Mouse (Mus musculus) heart, embryonic 10.5 days (tissue): ENCODE data around the gene Slc39a2. TPM values are rescaled to one million over a fixed set of nuclear protein-coding genes. Genes with fewer than 3 reads are reported as not detected.
"Not testable (repeated sequence)": the region's sequence is repeated elsewhere in the genome, so short reads cannot be mapped to it uniquely, and the experiment has no call there.

Experiments
- DNase-seq: peaks from one replicate; pipeline ENCODE4 v3.0.0-alpha.2; 2017; ENCODE audit warnings: low spot score
- H3K27ac ChIP-seq: fragments of 300-500 bp; sonication (generic); 2 replicates; pipeline ENCODE4 v1.5.1; 2016; ENCODE audit warnings: mild to moderate bottlenecking
- H3K27me3 ChIP-seq: fragments of 300-500 bp; sonication (generic); 2 replicates; pipeline ENCODE4 v1.6.1; 2016; ENCODE audit warnings: mild to moderate bottlenecking; ENCODE audit not compliant: poor library complexity, insufficient read depth, severe bottlenecking
- H3K36me3 ChIP-seq: fragments of 300-500 bp; sonication (generic); 2 replicates; pipeline ENCODE4 v1.6.1; 2016; ENCODE audit warnings: mild to moderate bottlenecking, moderate library complexity
- H3K4me1 ChIP-seq: fragments of 300-500 bp; sonication (generic); 2 replicates; pipeline ENCODE4 v1.6.1; 2016; ENCODE audit warnings: mild to moderate bottlenecking
- H3K4me3 ChIP-seq: fragments of 300-500 bp; sonication (generic); 2 replicates; pipeline ENCODE4 v1.5.1; 2016; ENCODE audit warnings: mild to moderate bottlenecking, moderate library complexity
- H3K9me3 ChIP-seq: fragments of 300-500 bp; sonication (generic); 2 replicates; pipeline ENCODE4 v1.6.1; 2016; ENCODE audit warnings: mild to moderate bottlenecking, moderate library complexity
- WGBS: fragments of 180-500 bp; shearing (Covaris S2); methylation state at CpG from one replicate; pipeline ENCODE4 v1.1.7; 2016; 5-methylcytosine and 5-hydroxymethylcytosine counted together
- polyA plus RNA-seq: library from polyadenylated mRNA; unstranded; fragments of >200 nt; fragmentation: Nextera tagmentation; extraction: Ambion mirVana; gene quantifications from 2 replicates; pipeline ENCODE4 v1.2.1, GENCODE M21; 2016

Slc39a2 gene
- polyA plus RNA-seq: 0.53 and 0.63 TPM in 2 replicates

DNA sequence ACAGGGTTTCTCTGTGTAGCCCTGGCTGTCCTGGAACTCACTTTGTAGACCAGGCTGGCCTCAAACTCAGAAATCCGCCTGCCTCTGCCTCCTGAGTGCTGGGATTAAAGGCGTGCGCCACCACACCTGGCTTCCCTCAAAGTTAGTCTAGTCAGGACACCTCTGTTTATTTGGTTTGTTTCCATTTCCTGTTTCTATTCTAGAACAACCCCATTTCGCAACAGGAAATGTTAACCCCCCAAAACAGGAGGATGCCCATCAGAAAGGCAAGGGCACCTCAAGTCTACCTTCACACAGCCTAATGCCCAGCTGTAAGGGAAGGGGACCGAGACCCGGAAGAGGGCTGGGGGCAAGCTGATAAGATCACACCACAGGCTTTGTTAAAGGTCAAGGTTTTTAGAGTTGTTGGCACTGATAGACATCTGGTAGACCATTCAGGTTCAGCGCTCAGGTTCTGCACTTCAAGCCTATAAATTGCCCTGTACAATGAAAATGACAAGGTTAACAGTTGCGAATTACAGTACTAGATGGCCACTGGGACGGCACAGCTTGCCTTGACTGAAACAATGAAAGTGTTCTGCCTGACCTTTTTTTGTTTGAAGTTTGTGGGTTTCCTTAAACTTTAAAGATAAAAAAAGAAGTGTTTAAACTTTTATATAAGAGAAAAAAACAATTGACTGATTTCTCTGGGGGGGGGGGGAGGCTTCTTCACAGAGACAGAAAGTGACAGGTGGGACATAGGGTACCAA, at the start of gene Slc39a2:
Slc39a2 (plus strand) TSS at position 699 of the 749 bp plus-strand sequence.
- Histone ChIP-seq H3K4me3 (no peak within 1 kb of the TSS), H3K9me3 (no peaks in the 10 kb centered on the region), H3K36me3 (peaks cover 50% of the 10 kb centered on the region)

DNA sequence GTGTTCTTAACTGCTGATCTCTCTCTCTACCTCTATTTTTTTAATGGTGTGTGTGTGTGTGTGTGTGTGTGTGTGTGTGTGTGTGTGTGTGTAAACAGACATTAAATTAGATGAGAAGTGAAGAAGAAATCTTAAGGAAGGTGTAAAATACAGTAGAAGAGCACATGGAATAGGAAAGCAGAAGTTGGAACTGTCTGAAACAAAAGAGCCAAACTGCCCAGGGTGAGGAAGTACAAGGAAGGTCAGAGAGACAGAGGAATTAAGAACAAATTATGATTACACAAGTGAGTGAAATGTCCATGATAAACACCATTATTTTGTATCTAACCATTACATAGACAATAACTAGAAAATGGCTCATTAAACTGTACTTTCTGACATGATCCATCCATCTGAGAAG, 48.8 kb upstream of the Slc39a2 start:
- DNase-seq: no peak
- Histone ChIP-seq H3K36me3 (no peaks in the 10 kb centered on the region), H3K27me3 (0 out of 2 replicates have a peak, but pooled peaks cover 5% of the 10 kb centered on the region), H3K4me3 (no peak overlapping the region), H3K9me3 (no peaks in the 10 kb centered on the region), H3K4me1 (no peaks in the 10 kb centered on the region), H3K27ac (no peak overlapping the region)

More for the DNA sequence above, at the start of gene Slc39a2:
- no peaks in the 10 kb centered on the region for H3K27me3 ChIP-seq
- peaks cover 14% of the 10 kb centered on the region for H3K4me1 ChIP-seq
- H3K27ac ChIP-seq: no peak within 1 kb of the TSS
- WGBS: 90% methylated on average over 9 of the region's 9 CpGs
- no peak for DNase-seq

DNA sequence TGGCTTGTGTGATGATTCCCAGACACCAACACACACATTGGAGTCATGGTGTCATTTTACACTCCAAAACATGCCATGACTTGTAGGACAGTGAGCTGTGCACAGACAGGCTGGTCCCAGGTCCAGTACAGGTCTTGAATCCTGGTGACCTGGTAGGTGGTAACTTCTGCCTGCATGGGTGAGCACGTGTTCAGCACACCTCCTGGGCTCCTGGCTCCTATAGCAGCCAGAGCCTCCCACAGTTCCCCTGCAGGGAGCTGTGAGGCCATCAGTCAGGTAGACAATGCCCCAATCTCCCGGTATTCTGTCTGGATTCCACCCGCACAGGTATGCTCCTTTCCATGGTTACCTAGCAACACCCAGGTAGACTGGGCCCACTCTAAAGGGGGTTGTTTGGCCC, 46.1 kb upstream of the Slc39a2 start:
- Histone ChIP-seq H3K27ac (no peak overlapping the region), H3K9me3 (no peaks in the 10 kb centered on the region), H3K36me3 (no peaks in the 10 kb centered on the region), H3K27me3 (0 out of 2 replicates have a peak, but pooled peaks cover 5% of the 10 kb centered on the region), H3K4me3 (no peak overlapping the region), H3K4me1 (no peaks in the 10 kb centered on the region)
- no peak for DNase-seq
- WGBS: 58% methylated on average over 3 of the region's 3 CpGs

DNA sequence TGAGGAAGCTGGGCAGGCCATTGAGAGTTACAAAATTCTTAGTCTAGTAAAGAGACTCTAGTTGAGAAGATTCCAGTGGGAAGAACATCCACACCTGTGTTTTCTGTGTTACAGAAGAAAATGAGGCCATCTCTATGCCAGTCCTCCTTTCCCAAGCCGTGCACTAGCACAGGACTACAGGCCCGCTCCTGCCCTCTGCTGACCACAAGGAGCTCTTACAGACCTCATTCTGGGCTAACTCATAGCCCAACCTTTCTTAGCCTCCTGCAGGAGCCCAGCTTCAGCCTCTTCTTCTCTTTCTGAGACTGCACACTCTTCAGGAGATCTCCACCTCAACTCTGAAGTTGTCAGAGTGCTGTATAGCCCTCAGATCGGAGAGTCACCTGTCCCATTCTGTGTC, 41.7 kb upstream of the Slc39a2 start:
- WGBS: 40% methylated on average over 3 of the region's 3 CpGs
- H3K4me1 ChIP-seq, H3K27me3 ChIP-seq, DNase-seq, H3K9me3 ChIP-seq, H3K36me3 ChIP-seq, H3K27ac ChIP-seq, H3K4me3 ChIP-seq: not testable (repeated sequence)

DNA sequence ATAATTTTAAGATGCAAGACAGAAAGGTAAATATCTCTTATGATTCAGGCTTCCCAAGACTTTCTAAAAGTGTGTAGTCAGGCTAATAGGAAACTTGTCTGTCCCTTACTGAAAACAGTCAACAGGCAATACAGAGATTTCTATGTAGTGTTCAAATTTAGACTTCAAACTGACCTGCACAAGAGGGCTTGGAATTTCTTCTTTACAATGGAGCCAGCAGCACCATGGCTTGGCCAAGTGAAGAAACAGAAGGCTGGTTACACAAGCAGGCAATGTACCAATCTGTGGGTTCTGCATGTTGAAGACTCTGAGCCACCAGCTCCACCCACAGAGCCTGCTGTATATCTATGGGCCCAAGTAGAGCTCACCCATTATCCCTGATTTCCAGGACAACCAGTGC, 39.3 kb upstream of the Slc39a2 start, which contains the start of gene Ear6:
Ear6 (plus strand) TSS at position 301 of the 400 bp plus-strand sequence.
- Histone ChIP-seq H3K9me3 (no peaks in the 10 kb centered on the region), H3K4me3 (no peak within 1 kb of the TSS), H3K4me1 (no peaks in the 10 kb centered on the region), H3K36me3 (no peaks in the 10 kb centered on the region), H3K27me3 (no peaks in the 10 kb centered on the region), H3K27ac (no peak within 1 kb of the TSS)
- DNase-seq: no peak

DNA sequence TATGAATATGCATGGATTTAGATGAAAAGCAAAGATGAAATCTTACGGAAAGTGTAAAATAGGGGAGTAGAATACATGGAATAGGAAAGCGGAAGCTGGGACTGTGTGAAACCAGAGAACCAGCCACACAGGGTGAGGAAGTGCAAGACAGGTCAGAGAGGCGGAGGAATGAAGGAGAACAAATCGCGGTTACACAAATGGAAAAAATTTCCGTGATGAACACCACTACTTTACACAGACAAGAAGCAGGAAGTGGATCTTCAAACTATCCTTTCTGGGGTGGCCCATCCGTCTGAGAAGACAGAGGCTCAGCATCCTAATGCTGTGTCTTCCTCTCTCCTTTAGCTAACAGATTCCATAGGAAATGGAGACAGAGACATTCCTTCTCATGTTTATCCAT, 37.4 kb upstream of the Slc39a2 start:
- WGBS: 74% methylated on average over 7 of the region's 7 CpGs
- not testable (repeated sequence) for H3K9me3 ChIP-seq

DNA sequence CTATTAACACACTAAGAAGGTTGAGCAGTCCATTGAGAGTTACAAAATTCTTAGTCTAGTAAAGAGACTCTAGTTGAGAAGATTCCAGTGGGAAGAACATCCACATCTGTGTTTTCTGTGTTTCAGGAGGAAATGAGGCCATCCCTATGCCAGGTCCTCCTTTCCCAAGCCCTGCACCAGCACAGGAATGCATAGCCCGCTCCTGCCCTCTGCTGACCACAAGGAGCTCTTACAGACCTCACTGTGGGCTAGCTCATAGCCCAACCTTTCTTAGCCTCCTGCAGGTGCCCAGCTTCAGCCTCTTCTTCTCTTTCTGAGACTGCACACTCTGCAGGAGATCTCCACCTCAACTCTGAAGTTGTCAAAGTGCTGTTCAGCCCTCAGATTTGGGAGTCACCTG, 29.1 kb upstream of the Slc39a2 start:
- DNase-seq: not testable (repeated sequence)

More for the DNA sequence above, 37.4 kb upstream of the Slc39a2 start:
- not testable (repeated sequence) for H3K27me3 ChIP-seq, H3K4me1 ChIP-seq, H3K36me3 ChIP-seq, H3K4me3 ChIP-seq, H3K27ac ChIP-seq, DNase-seq

DNA sequence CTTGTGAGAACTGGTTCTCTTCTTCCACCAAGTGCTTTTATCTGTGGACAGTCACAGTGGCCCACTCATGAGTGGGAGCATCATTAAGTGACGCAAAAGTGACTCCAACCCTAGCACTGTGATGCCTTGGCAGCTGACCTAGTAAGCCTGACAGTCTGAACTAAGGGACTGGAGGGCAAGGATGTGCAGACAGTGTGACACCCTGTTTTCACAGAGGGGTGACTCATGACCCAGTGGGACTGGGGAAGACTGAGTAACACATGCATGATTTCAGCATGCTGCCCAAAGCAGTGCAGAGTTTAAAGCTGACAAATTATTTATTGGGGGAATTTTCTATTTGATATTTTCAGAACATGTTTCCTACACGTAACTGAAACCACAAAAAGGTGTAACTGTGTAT, 21.9 kb upstream of the Slc39a2 start:
- Histone ChIP-seq H3K36me3 (no peaks in the 10 kb centered on the region), H3K27me3 (no peaks in the 10 kb centered on the region), H3K4me3 (no peak overlapping the region), H3K9me3 (no peaks in the 10 kb centered on the region), H3K27ac (no peak overlapping the region), H3K4me1 (no peaks in the 10 kb centered on the region)
- no peak for DNase-seq
- WGBS: 64% methylated on average over 2 of the region's 2 CpGs

More for the DNA sequence above, 29.1 kb upstream of the Slc39a2 start:
- not testable (repeated sequence) for H3K9me3 ChIP-seq, H3K36me3 ChIP-seq, H3K27me3 ChIP-seq, H3K4me3 ChIP-seq, H3K27ac ChIP-seq, H3K4me1 ChIP-seq
- 6% methylated on average over 1 of the region's 1 CpGs for WGBS

DNA sequence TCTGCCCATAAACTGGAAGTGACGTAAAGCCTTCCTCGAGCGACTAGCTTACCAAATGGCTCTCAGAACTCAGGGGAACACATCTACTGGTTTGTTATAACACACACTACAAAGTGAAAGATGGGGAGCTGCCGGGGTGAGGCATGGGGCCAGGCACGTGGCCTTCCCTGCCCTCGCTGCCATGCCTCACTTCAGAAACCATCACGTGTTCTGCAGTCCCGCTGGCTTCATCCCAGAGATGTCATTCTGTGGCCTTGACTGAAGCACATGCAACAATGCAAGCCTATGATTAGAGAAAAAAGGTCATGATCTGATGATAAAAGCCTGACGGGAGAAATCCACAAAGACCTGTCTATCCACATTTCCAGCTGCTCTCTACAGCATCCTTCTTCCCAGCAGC, 20.9 kb upstream of the Slc39a2 start:
- 78% methylated on average over 9 of the region's 9 CpGs for WGBS
- no peak overlapping the region for H3K4me3 ChIP-seq

DNA sequence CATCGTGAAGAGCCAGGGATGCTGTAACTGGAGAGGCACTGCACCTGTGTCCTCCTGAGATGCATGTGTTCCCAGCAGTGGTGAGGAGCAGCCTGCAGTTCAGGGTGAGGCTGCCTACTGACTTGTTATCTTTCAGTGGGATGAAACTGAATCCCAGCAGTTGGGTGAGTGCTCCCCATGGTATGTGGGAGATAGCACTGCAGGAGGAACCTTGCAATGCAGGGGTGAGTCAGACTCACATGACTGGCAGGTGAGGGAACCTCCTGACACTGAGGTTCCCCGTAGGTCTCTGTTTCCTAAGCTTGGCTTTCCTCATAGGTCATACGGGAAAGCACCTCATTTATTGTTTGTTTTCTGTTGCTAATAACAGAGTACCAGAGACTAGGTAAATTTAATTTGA, 15.2 kb upstream of the Slc39a2 start:
- no peaks in the 10 kb centered on the region for H3K4me1 ChIP-seq
- DNase-seq: no peak
- WGBS: 78% methylated on average over 3 of the region's 3 CpGs
- no peak overlapping the region for H3K4me3 ChIP-seq
- no peaks in the 10 kb centered on the region for H3K27me3 ChIP-seq
- no peaks in the 10 kb centered on the region for H3K9me3 ChIP-seq
- no peaks in the 10 kb centered on the region for H3K36me3 ChIP-seq
- no peak overlapping the region for H3K27ac ChIP-seq

More for the DNA sequence above, 20.9 kb upstream of the Slc39a2 start:
- H3K9me3 ChIP-seq: no peaks in the 10 kb centered on the region
- H3K27ac ChIP-seq: no peak overlapping the region
- H3K4me1 ChIP-seq: no peaks in the 10 kb centered on the region
- DNase-seq: no peak
- no peaks in the 10 kb centered on the region for H3K27me3 ChIP-seq
- no peaks in the 10 kb centered on the region for H3K36me3 ChIP-seq

DNA sequence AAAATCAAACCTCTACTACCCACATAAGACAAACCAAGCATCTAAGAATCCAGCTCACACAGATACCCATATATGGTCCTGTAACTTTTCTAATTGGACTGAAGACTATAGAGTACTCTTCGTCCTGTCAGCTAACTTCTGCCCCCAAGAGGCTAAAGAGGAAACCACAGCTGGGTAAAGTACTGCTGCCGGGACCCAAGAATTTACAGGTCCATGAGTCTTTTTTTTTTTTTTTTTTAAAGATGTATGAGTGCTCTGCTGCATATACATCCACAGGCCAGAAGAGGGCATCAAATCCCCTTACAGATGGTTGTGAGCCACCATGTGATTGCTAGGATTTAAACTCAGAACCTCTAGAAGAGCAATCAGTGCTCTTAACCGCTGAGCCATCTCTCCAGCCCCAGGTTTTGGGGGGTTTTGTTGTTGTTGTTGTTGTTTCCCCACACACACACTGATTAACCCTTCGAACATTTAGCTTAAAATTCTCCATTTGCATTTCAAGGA, 9.1 kb upstream of the Slc39a2 start:
- WGBS: under 1% methylated on average over 4 of the region's 4 CpGs
- DNase-seq: peak; percentile 81
- peaks cover 23% of the 10 kb centered on the region for H3K36me3 ChIP-seq
- no peaks in the 10 kb centered on the region for H3K27me3 ChIP-seq
- H3K4me3 ChIP-seq: peak overlapping the region; percentile 85
- peaks cover 12% of the 10 kb centered on the region for H3K4me1 ChIP-seq
- H3K27ac ChIP-seq: peak overlapping the region; percentile 90
- no peaks in the 10 kb centered on the region for H3K9me3 ChIP-seq

DNA sequence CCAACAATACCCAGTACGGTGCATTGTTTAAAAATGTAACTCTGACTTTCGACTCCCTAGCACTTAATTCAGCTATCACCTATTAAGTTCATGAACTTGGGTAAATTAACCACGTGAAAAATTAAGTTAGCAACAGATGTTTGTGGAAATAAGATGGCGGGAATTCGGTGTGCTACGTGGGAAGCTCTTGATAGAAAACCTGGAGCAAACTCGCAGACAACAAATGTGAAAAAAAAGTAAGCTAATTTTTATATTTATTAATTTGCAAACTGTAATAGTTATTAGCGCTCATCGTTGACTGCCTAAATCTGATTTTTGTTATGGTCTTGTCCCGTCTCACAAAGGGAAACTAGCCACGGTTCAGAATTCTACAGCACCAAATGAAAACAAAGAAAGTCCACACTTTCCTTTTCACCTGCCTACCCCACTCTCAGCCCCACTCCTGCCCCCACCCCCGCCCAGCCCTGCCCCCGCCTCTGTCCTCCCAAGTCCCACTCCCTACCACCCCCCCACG, 8.6 kb upstream of the Slc39a2 start:
- DNase-seq: no peak
- peak overlapping the region; percentile 85 for H3K4me3 ChIP-seq
- peaks cover 12% of the 10 kb centered on the region for H3K4me1 ChIP-seq
- peaks cover 28% of the 10 kb centered on the region for H3K36me3 ChIP-seq
- H3K9me3 ChIP-seq: no peaks in the 10 kb centered on the region
- no peaks in the 10 kb centered on the region for H3K27me3 ChIP-seq
- H3K27ac ChIP-seq: peak overlapping the region; percentile 90
- 1% methylated on average over 14 of the region's 14 CpGs for WGBS

DNA sequence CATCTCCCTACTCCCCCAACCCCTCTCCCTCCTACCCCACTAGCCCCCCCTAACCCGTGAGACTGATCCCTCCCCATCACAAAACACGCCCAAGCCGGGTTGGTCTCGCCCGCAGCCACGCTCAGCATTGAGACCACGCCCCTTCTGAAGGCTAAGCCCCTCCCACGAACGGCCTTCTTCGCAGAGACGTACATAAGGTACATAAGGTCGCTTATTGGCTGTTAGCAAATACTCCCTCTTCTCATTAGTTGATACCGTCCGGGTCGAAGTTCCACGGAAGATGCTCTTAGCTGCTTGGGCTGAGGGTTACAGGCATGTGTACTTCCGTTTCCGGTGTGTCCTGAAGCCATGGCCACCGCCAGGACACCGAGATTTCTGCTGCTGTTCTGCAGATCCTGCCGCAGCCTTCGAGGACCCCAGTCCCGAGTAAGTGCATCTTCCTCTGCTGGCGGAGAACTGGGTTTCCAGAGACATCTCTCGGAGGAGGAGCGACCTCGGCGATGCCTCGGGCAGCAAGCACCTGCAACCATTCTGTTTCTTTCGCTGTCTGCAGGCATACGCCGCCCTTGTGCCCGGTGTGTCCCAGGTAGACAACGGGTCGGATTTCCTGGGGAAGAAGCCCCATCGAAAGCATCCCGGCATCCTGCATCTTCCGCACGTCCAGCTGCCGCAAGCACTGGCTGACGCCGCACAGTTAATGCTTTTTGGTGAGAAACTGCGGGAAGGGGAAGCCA, 7.9 kb upstream of the Slc39a2 start, which contains the start of gene Mettl17:
Mettl17 (plus strand) TSS at position 245 of the 734 bp plus-strand sequence.
- peaks cover 12% of the 10 kb centered on the region for H3K4me1 ChIP-seq
- H3K27me3 ChIP-seq: no peaks in the 10 kb centered on the region
- peak within 1 kb of the TSS; percentile 90 for H3K27ac ChIP-seq
- 0% methylated on average over 43 of the region's 43 CpGs for WGBS
- no peaks in the 10 kb centered on the region for H3K9me3 ChIP-seq
- DNase-seq: peak; percentile 98
- peaks cover 35% of the 10 kb centered on the region for H3K36me3 ChIP-seq
- H3K4me3 ChIP-seq: peak within 1 kb of the TSS; percentile 85
